Mouse (Mus musculus) left cerebral cortex, adult 11 months (tissue): ENCODE measurements around the gene Cd81.
A peak's percentile ranks its signal among the peaks of the same experiment; 100 is the strongest.

Source experiments
- DNase-seq: peaks from one replicate; pipeline ENCODE4 v3.0.0; 2022; ENCODE audit warnings: low spot score

The Cd81 gene

DNA sequence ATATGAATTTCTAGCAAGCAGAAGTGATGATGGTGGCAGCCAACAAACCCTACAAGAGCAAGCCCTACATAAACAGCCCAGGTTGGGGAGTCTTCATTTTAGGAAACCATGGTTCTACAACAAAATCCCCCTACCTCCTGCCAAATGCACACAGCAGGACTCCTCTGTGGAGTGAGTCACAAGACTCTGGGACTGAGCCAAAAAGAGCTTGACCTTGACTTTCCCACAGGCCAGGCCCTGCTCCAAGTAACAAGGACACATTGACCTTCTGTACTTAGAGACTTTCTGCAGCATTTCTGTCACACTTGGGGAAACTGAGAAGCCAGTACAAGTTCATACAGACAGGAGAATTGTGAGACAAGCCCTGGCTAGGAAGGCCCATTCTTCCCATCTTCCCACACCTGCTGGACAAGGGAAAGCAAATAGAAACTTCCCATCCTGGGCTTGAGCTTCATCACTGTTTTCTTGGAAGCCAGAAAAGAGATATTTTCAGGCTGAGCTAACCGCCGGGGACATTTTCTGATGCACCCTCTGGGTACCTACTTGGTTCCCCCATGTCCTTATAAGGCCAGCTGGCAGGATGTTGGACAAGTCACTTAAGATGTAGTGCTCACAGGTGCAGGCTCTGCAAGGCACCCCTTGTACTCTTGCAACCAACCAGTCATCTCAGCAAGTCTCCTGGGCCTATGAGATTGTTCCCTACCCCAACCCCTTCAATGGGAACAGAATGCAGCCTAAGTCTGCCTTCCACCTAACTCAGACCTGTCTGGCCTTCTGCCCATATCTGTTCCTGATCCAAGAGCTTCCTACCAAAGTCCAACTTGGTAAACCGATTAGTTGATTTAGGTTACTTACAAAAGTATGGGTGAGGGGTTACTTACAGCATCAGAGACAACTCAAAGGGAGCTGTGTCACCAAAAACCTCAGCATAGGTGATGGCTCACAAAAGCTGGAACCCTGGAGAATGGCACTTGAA lies 2.4 kb upstream of the Cd81 start:
- no peak for DNase-seq

DNA sequence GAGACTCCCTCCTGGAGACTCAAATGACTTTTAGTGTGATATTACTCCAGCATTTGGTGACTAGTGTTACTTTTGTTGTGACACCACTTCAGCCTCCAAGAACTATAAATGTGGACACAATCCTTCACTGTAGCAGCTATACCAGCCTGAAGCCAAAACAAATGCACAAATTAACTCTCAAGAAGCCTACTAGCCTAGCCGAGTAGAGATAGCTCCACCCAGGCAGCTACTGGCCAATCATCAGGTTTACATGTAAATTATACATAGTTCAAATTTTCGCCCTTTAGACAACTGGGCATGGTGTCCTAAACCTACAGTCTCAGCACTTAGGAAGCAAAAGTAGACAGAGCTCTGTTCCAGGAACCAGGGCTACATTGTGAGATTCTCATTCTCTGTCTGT lies 1.2 kb upstream of the Cd81 start:
- DNase-seq = no peak

DNA sequence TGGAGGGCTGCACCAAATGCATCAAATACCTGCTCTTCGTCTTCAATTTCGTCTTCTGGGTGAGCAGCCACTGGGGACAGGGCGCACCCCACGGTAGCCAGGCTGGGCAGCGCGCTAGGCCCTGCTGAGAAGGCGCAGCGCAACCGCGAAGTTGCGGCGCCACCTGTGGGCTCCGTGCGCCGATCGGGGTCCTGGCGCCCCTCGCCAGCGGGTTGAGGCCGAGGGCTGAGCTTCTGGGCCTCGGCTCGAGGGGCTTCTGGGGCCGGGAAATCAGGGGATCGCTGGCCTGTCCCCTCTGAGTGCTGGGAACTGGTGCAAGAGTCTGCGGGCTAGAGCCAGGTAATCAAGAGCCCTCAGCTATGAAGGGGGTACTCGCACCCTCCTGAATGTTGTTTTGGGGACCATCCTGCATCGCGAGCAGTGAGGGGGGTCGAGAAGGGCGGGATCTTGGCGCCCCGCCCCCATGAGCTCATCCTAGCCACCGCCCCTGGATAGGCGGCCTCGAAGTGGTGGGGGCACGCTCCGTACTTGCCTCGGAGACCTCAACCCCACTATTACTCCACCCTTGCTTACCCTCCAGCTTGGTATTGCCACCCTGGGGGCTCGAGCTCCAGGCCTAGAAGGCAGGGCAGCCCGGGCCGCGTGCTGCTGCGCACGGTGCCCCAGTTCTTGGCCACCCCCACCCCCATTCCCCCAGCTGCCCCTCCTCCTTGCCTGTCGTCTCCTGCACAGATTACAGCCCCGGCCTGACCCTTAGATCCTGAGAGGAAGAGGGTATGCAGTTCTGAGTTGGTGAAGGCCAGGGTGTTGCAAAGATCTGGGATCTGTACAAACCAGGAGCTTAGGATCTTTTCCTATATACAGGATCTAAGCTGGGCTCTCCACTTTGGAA lies 715 bp downstream of the Cd81 start:
- DNase-seq = peak; percentile 57

GRCm38 (mm10) chr7:143053961-143054611 lies 1.5 kb downstream of the Cd81 start:
- DNase-seq = no peak

DNA sequence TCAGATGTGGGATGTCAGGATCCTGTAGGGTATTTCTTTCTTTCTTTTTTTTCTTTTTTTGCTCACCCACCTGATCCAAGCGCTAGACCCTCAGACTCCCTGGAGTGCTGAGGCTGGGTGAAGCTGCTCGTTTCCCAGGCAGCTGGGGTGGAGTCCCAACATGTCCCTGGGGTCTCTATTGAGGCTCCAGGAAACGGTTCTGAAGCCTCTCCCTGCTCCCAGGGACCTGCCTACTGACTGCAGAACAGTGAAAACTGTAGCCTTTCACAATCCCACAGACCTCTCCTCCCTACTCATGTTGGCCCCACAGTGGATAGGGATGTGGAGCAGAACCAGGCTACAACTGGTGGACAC lies 2.0 kb downstream of the Cd81 start:
- no peak for DNase-seq

- no peak for DNase-seq
These were observed 2.5 kb downstream of the Cd81 start for GRCm38 (mm10) chr7:143055001-143055400.

DNA sequence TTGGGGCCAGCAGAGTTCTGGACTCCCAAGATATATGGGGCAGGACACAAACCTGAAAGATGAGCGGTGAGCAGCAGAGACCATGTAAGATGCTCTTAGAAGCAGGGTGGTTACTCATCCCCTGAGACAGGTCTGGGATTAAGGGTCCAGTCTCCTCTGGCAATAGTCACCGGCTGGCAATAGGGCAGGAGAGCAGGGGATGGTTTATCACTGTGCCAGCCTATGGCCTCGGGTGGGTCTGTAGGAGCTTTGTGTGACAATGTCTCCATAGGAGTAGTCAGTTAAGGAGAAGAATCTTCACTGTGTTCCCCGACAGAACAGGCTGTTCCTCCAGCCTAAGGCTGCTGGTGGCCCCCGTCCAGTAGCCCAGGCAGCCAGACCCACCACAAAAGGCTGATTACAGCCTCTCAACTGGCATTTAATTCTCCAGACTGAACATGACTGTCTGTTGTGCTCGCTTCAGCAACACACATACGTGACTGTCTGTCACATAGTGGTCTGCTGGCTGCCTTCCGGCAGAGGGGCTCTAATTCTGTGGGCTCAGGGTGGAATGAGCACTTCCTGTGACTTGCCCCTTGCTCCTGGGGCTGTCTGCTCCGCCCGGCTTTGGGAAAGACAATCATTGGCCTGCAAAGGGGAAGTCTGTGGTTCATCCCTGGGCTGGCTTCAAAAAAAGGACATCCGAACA lies 3.1 kb downstream of the Cd81 start:
- no peak for DNase-seq

- no peak for DNase-seq
These were observed 4.5 kb downstream of the Cd81 start for GRCm38 (mm10) chr7:143057023-143057422.

DNA sequence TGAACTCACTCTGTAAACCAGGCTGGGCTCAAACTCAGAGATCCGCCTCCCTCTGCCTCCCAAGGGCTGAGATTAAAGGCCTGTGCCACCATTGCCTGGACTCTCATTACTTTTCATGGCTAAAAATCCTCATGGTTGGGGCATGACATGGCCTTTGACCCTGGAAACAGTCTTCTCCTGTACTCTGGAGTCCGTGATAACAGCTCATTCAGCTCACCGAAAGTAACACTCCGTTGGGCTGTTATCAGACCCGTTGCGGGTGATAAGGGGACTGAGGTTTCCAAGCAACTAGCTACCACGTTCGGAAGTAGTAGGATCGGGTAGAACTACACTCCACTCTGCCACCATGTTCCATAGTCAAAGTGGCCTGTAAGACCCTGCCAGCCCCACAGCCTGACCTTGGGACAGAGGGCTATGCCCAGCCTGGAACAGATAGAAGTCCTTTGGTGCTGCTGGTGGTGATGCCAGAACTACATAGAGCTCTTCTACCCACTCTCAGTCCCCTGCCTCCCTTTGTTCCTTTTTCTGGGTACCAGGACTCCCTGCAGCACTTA lies 5.2 kb downstream of the Cd81 start:
- no peak for DNase-seq

DNA sequence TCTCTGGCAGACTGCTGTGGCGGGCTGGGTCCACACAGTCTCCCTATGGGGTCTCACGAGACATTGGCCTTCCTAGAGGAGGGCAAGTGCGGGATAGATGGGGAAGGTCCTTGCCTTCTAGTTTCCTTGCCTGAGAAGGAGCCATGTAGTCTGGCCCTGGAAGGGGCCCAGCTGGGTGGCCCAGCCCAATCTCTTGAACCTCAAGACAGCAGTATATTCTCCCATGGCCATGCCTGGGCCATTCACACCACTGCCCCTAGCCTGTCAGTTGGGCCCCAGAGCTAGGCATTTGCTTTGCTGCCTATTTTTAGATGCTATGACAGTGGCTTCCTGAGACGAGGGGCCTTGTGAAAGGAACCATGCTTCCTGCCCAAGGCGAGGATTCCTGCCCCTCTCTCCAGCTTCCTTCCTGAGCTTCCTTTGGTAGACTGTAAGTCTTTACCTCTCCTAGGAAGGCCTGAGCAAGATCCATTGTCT lies 5.7 kb downstream of the Cd81 start:
- DNase-seq = no peak

DNA sequence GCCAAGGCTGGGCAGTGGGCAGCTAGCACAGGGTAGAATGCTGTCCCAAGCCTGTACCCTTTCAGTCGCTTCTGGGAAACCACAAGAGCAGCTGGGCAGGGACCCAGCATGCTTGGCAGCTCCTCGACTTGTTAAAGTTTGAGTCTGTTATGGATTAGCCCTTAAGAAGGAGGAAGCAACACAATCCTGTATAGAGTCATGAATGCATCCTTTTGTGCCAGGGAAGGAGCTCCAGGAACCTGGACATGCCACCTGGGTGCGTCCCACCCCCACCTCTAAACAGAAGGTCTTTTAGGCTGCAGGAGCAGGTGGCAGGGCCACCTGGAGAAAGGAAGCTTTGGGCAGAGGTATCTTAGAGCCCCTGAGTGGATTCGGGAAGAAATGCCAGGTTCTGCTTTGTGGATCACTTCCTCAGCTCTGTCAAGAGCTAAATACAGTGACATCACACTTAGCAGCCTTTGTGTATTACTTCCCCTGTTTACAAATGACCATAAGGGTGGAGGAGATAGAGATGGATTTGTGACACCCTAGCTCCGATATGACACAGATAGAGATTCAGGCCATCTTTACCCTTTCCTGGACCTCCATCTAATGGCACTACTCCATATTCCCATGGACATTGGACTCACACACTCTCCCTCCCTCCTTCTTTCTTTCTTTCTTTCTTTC lies 6.8 kb downstream of the Cd81 start:
- no peak for DNase-seq

DNA sequence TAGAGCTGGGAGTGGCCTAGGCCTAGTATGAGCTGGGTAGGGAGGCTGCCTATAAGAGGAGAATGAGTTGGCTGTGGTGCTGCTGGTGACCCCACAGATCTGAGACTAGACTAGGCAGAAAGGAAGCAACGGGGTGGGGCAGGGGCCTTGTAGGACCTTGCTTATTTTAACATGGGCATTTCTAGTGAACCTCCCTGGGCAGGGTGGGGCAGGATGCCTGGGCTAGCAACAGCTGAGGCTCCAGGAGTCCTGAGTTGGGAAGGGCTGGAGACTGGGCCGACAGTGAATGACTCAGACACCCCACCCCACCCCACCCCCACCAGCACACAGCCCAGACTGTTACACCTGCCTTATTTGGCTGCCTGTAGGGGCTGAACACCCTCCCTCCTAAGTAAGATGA lies 10.2 kb downstream of the Cd81 start:
- DNase-seq = no peak

GRCm38 (mm10) chr7:143064226-143064625 lies 11.7 kb downstream of the Cd81 start:
- no peak for DNase-seq

DNA sequence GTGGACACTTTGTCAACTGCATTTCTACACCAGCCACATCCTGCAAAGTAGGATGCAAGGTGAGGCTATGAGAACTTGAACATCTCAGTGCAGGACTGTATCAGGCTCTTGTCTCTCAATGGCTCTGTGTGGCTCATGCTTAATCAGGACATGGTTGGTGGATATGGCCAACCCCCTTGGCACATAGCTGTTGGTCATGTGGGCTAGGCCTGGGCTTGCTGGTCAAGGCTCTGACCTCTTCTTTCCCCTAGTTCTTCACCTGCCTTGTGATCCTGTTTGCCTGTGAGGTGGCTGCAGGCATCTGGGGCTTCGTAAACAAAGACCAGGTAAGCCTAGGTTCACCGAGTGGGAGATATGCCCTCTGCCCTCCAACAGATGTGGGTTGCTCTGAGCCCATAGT lies 13.2 kb downstream of the Cd81 start:
- no peak for DNase-seq

GRCm38 (mm10) chr7:143067469-143067868 lies 14.9 kb downstream of the Cd81 start:
- no peak for DNase-seq

DNA sequence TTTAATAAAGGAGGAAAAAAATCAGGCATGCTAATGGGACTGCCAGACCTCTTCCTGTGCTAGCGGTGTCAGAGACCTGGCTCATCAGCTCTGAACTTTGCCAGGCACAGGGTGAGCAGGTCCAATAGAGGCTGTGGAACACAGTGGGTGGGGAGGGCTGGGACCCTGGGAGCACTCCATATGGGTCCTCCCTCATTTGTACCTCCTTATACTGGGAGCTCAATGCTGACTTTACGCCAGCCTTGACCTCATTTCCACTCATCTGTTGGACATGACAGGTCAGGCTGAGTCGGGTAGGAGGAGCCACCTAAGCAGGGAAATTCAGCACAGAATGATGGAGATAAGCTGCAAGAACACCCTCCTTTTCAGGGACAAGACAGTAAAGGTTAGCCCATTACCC lies 15.4 kb downstream of the Cd81 start:
- no peak for DNase-seq

DNA sequence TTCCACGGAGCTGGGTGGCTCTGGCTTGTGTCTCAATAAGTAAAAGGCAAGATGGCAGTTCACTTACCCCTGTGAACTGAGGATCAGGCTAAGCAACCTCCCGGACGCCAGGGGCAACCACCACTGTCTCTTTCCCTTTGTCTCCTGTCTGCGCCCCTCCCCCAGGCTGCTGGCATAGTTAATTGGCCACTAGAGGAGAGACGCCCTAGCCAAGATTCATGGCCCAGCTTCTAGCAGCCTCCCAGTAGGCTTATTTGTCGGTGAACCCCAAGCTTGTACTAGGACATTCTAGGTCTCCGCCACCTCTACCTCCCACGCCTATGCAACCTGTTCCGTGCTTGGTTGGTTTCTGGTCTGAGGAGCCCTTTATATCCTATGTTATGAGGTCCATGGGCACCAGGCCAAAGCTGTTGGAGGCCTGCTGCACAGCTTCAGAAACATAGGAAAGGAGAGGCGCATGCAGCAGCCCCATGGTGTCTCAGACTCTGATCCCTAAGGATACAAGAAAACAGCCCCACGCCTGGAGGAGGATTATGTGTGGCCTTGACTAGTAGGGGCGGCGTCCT lies 15.9 kb downstream of the Cd81 start:
- peak; percentile 63 for DNase-seq

DNA sequence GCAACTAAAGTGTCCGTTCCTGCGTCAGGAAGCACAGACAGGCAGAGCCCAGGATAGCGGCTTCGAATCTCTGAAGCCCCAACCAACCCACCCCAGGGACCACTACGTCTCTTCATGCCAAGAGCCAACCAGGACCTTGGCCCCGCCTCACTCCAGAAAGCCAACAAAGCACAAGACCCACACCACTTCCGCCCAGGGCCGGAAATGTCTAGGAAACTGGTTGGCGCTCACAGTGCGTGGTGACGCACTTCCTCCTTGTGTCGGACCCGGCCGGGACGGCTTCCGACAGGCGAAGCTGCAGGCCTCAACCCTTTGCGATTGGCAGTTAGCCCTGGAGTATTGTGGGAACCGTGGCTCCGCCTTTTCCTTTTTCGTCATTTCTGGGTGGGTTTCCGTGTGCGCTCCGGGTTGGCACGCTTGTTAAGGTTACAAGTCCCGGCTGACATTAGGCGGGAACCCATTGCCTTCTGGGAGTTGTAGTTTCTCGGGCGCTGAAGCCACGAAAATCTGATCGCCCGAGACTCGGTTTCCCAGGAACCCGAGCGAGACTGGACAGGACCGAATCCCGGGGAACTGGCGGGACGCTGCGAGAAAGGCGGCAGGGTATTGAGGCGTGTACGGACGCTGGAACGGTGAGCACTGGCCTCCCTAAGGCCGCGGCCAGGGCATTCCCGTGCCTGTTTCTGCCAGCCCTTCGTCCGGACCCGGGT lies 16.5 kb downstream of the Cd81 start, which contains the start of gene Tssc4:
Gene Tssc4, plus strand, starts transcription at position 368 of the 710 bp plus-strand sequence.
- peak; percentile 99 for DNase-seq

DNA sequence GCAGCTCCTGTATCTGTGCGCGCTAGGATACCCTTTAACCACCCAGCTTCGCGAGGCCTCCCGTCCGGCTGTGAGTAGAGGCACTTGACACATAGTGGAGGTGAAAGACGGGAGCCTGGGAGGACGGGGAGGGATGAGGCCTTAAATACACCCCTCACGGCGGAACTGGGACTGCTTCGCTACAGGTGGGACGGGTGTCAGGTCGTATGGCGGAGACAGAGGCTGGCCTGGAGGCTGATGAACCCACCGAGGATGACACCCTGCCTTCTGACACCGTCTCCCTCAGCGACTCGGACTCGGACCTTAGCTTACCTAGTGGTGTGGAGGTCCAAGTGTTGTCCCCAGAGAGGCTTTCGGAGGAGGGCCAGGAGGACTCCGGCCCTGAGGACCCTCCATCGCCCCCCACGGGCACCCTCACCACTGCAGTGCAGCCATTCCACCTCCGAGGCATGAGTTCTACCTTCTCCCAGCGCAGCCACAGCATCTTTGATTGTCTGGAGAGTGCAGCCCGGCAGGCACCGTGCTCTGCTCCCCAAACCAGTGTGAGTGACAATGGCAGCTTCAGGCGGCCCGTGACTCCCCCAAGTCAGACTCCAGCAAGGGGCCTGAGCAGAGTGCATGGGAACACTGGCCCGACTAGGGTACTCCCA lies 17.3 kb downstream of the Cd81 start:
- no peak for DNase-seq
